Mouse (Mus musculus): Measurements from ENCODE around the gene Tspan17. TPM values are rescaled to one million over a fixed set of nuclear protein-coding genes. Genes with fewer than 3 reads are reported as not detected.
"Not testable (repeated sequence)": the region's sequence is repeated elsewhere in the genome, so short reads cannot be mapped to it uniquely, and the experiment has no call there.

Tspan17 gene
- polyA plus RNA-seq, 1 experiment from 2014 or later, result 15.4 TPM

DNA sequence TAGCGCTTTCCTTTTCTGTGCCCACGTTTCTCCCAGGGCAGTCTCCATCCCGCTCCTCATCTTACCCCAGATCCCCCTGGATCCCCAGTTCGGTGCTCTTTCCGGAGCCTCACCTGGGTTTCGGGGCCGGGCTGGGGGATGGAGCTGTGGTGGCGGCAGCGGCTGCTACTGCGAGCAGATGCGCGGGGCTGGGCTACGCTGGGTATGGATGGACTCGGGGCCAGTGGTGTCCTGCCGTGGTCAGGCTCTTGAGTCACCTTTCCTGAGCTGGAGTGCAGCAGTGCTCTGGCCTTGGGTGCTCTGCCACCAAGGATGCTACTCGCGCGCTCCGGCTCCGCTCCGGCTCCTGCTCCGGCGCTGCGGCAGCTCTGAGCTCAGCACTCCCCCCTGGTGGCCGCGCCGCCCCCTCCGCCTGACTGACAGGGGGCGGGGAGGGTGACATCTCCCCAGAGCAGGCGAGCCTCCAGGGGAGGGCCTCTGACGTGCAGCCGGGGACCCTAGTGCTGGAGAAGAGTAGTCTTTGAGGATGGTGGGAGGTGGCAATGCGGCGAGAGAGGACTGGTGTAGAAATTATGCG, 22.9 kb upstream of the Tspan17 start, which contains the start of gene Sncb:
Gene Sncb (minus strand): TSS at position 404 of the 577 bp plus-strand sequence.
- Histone ChIP-seq H3K36me3 (ENCODE audit: control insufficient read depth, insufficient read depth, low read length) (no peaks in the 10 kb centered on the region), H3K4me1 (replicated peaks; ENCODE audit: control insufficient read depth, insufficient read depth) (no peaks in the 10 kb centered on the region), H3K4me2 (replicated peaks; ENCODE audit: low read depth) (peak within 1 kb of the TSS; percentile 37), H3K9ac (ENCODE audit: low read length) (no peak within 1 kb of the TSS), H3K9me3 (ENCODE audit: control insufficient read depth, low read length) (no peaks in the 10 kb centered on the region), H3K27me3 (ENCODE audit: control insufficient read depth, insufficient read depth, low read length) (peaks cover 10% of the 10 kb centered on the region; the same call in 1 of the 2 replicates), H3K4me3 (ENCODE audit: low read depth, low read length) (peak within 1 kb of the TSS; percentile 2; the same call in 1 of the 2 replicates), H3K27ac (replicated peaks) (no peak within 1 kb of the TSS)
- peak; percentile 80 for TF ChIP-seq CTCF (IDR thresholded peaks at IDR 0.05; ENCODE audit: low read depth)
- TF ChIP-seq EP300 (optimal IDR thresholded peaks at IDR 0.05), result no peak
- ATAC-seq (ENCODE audit: low FRiP score, low TSS enrichment) (peak; percentile 45; the same call in 1 of the 2 replicates), DNase-seq (ENCODE audit: low spot score) (peak; percentile 68)
- 2% methylated on average over 35 of the region's 35 CpGs for WGBS

DNA sequence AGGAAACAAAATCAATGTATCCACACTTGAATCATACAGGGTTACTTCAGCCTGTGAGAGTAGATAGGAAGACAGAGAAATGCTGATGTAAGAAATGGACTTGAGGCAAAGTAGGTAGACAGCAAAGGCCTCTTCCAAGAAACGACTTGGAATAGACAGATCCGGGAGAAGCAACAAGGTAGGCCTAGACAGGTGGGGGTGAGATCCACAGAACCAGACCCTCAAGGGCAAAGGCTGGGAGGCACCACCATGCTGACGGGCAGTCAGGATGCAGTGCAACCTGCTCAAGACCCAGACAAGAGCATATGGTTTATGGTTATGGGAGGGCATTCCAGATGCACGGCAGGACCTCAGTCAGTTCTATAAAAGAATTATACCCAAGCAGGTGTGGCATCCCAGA, 22.2 kb upstream of the Tspan17 start:
- DNase-seq (ENCODE audit: low spot score) (no peak), ATAC-seq (ENCODE audit: low FRiP score, low TSS enrichment) (no peak)
- H3K9me3 ChIP-seq (ENCODE audit: control insufficient read depth, low read length), result no peaks in the 10 kb centered on the region
- no peak overlapping the region for H3K4me3 ChIP-seq (ENCODE audit: low read depth, low read length)
- H3K4me1 ChIP-seq (replicated peaks; ENCODE audit: control insufficient read depth, insufficient read depth), result no peaks in the 10 kb centered on the region
- H3K27me3 ChIP-seq (ENCODE audit: control insufficient read depth, insufficient read depth, low read length), result peaks cover 10% of the 10 kb centered on the region; the same call in 1 of the 2 replicates
- no peak overlapping the region for H3K9ac ChIP-seq (ENCODE audit: low read length)
- no peaks in the 10 kb centered on the region for H3K36me3 ChIP-seq (ENCODE audit: control insufficient read depth, insufficient read depth, low read length)
- 81% methylated on average over 4 of the region's 4 CpGs for WGBS
- H3K27ac ChIP-seq (replicated peaks), result no peak overlapping the region
- no peak for TF ChIP-seq EP300 (optimal IDR thresholded peaks at IDR 0.05)
- TF ChIP-seq CTCF (IDR thresholded peaks at IDR 0.05; ENCODE audit: low read depth), result no peak
- H3K4me2 ChIP-seq (replicated peaks; ENCODE audit: low read depth), result no peak overlapping the region

DNA sequence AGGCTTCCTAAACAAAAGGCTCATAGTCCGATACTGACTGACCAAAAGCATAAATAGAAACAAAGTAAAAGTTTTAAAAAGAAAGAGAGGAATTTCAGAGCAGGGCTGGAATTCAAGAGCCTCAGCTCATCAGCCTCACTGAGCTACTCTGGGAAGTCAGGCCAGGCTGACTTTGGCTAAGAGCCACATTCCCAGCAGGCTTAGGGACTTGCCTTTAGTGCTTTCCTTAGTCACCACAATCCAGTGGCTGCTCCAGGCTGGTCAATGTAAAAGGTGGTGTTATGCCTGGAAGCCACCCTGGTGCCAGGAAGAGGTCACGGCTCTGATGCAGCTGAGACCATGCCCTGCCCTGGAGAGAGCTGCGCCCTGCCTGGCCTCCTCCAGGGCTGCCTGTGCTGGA, 8.6 kb upstream of the Tspan17 start:
- no peak overlapping the region for H3K27ac ChIP-seq (replicated peaks)

DNA sequence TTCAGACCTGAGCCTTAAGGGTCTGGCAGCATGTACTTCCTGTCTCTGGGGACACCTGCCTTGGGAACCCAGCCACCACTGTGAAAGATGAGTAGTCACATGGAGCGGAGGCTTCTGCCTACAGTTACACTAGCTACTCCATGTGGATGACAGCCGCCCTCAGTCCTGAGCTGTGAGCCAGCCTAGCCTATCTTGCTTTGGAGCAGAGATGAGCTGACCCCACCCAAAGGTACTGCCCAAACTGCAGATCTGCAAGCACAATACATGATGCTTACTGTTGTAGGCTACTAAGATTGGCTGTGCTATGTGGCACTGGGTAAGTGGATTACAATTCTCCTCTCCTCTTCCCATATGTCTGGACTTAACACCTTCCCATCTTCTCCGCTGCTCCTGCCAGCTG, 8.1 kb upstream of the Tspan17 start:
- no peak for ATAC-seq (ENCODE audit: low FRiP score, low TSS enrichment)
- Histone ChIP-seq H3K4me3 (ENCODE audit: low read depth, low read length) (no peak overlapping the region), H3K9me3 (ENCODE audit: control insufficient read depth, low read length) (no peaks in the 10 kb centered on the region), H3K27ac (replicated peaks) (no peak overlapping the region), H3K9ac (ENCODE audit: low read length) (no peak overlapping the region), H3K4me1 (replicated peaks; ENCODE audit: control insufficient read depth, insufficient read depth) (no peaks in the 10 kb centered on the region), H3K36me3 (ENCODE audit: control insufficient read depth, insufficient read depth, low read length) (no peaks in the 10 kb centered on the region), H3K27me3 (ENCODE audit: control insufficient read depth, insufficient read depth, low read length) (no peaks in the 10 kb centered on the region), H3K4me2 (replicated peaks; ENCODE audit: low read depth) (no peak overlapping the region)
- no peak for TF ChIP-seq EP300 (optimal IDR thresholded peaks at IDR 0.05)
- no peak for TF ChIP-seq CTCF (IDR thresholded peaks at IDR 0.05; ENCODE audit: low read depth)
- no peak for DNase-seq (ENCODE audit: low spot score)
- WGBS, result 79% methylated on average over 3 of the region's 3 CpGs

More for the DNA sequence above, 8.6 kb upstream of the Tspan17 start:
- 64% methylated on average over 3 of the region's 3 CpGs for WGBS
- no peak for DNase-seq (ENCODE audit: low spot score)
- no peak overlapping the region for H3K4me2 ChIP-seq (replicated peaks; ENCODE audit: low read depth)
- no peak for ATAC-seq (ENCODE audit: low FRiP score, low TSS enrichment)
- no peaks in the 10 kb centered on the region for H3K36me3 ChIP-seq (ENCODE audit: control insufficient read depth, insufficient read depth, low read length)
- no peak overlapping the region for H3K4me3 ChIP-seq (ENCODE audit: low read depth, low read length)
- no peaks in the 10 kb centered on the region for H3K4me1 ChIP-seq (replicated peaks; ENCODE audit: control insufficient read depth, insufficient read depth)
- no peaks in the 10 kb centered on the region for H3K9me3 ChIP-seq (ENCODE audit: control insufficient read depth, low read length)
- TF ChIP-seq CTCF (IDR thresholded peaks at IDR 0.05; ENCODE audit: low read depth), result no peak
- no peak for TF ChIP-seq EP300 (optimal IDR thresholded peaks at IDR 0.05)
- H3K9ac ChIP-seq (ENCODE audit: low read length), result no peak overlapping the region
- H3K27me3 ChIP-seq (ENCODE audit: control insufficient read depth, insufficient read depth, low read length), result no peaks in the 10 kb centered on the region

DNA sequence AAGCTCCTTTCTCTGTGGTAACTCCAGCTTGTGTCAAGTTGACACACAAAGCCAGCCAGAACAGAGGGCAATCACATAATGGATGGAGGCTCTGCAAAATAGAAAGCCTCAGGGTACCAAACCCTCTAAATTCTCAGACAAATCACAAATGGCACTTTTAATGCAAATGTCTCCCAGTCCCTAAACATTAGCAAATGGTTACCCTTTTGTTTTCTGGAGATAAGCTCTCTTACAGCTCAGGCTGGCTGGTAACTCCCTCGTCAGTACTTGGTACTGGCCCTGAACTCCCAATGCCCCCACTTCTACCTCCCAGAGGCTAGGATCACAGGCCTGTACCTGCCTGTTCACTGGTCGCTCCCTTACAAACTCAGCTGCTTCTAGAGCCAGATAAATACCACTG, 5.9 kb upstream of the Tspan17 start:
- Histone ChIP-seq H3K36me3 (ENCODE audit: control insufficient read depth, insufficient read depth, low read length) (no peaks in the 10 kb centered on the region), H3K4me2 (replicated peaks; ENCODE audit: low read depth) (no peak overlapping the region), H3K27me3 (ENCODE audit: control insufficient read depth, insufficient read depth, low read length) (no peaks in the 10 kb centered on the region), H3K9ac (ENCODE audit: low read length) (no peak overlapping the region), H3K4me3 (ENCODE audit: low read depth, low read length) (no peak overlapping the region), H3K9me3 (ENCODE audit: control insufficient read depth, low read length) (no peaks in the 10 kb centered on the region), H3K4me1 (replicated peaks; ENCODE audit: control insufficient read depth, insufficient read depth) (no peaks in the 10 kb centered on the region), H3K27ac (replicated peaks) (no peak overlapping the region)
- no peak for TF ChIP-seq EP300 (optimal IDR thresholded peaks at IDR 0.05)
- TF ChIP-seq CTCF (IDR thresholded peaks at IDR 0.05; ENCODE audit: low read depth), result no peak
- WGBS, result 28% methylated on average over 2 of the region's 2 CpGs
- ATAC-seq (ENCODE audit: low FRiP score, low TSS enrichment) (no peak), DNase-seq (ENCODE audit: low spot score) (no peak)

DNA sequence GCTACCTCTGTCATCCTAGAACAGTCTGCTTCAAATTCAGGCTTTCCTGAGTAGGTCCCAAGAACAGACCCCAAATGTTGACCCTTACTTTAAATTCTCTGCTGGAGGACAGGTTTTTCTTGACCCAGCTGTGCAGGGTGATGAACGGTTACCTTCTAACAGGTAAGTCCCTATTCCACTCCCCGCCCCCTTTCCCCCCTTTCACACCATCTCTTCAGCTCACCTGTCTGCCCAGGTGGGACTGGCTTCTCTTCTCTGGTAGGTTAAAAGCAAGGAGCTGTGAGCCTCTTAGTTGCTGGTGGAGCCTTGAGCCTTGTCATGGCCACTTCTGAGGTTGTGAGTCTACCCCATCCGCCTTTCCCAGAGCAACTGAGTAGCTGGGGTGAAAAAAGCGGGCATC, 5.5 kb upstream of the Tspan17 start, which contains the start of gene Eif4e1b:
Gene Eif4e1b (plus strand): TSS at position 301 of the 400 bp plus-strand sequence.
- 76% methylated on average over 4 of the region's 4 CpGs for WGBS
- Histone ChIP-seq H3K9ac (ENCODE audit: low read length) (no peak within 1 kb of the TSS), H3K4me2 (replicated peaks; ENCODE audit: low read depth) (no peak within 1 kb of the TSS), H3K4me3 (ENCODE audit: low read depth, low read length) (no peak within 1 kb of the TSS), H3K9me3 (ENCODE audit: control insufficient read depth, low read length) (no peaks in the 10 kb centered on the region), H3K27me3 (ENCODE audit: control insufficient read depth, insufficient read depth, low read length) (no peaks in the 10 kb centered on the region), H3K36me3 (ENCODE audit: control insufficient read depth, insufficient read depth, low read length) (no peaks in the 10 kb centered on the region), H3K27ac (replicated peaks) (no peak within 1 kb of the TSS), H3K4me1 (replicated peaks; ENCODE audit: control insufficient read depth, insufficient read depth) (no peaks in the 10 kb centered on the region)
- ATAC-seq (ENCODE audit: low FRiP score, low TSS enrichment), result no peak
- no peak for TF ChIP-seq EP300 (optimal IDR thresholded peaks at IDR 0.05)
- no peak for TF ChIP-seq CTCF (IDR thresholded peaks at IDR 0.05; ENCODE audit: low read depth)
- DNase-seq (ENCODE audit: low spot score), result no peak

DNA sequence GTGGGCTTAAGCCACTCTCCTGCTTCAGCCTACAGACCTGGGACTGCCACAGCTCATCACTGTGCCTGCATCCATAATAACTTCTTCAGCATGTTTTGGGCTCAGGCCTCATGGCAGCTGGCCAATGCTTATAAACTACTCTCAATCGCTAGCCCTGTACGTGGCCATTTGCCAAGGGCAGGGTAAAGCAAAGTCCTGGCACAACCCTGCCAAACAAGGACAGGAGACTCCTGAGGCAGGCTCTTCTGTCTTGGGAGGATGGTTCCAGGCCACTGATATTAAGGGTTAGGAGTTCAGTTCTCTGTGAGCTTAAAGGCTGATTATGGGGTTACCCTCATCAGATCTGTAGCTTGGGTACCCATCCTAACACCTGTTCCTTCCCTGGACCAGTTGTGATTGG, 1.6 kb upstream of the Tspan17 start:
- not testable (repeated sequence) for H3K4me1 ChIP-seq (replicated peaks; ENCODE audit: control insufficient read depth, insufficient read depth); H3K36me3 ChIP-seq (ENCODE audit: control insufficient read depth, insufficient read depth, low read length); H3K4me2 ChIP-seq (replicated peaks; ENCODE audit: low read depth); H3K27ac ChIP-seq (replicated peaks); DNase-seq (ENCODE audit: low spot score); H3K9me3 ChIP-seq (ENCODE audit: control insufficient read depth, low read length); ATAC-seq (ENCODE audit: low FRiP score, low TSS enrichment); H3K27me3 ChIP-seq (ENCODE audit: control insufficient read depth, insufficient read depth, low read length); H3K4me3 ChIP-seq (ENCODE audit: low read depth, low read length); H3K9ac ChIP-seq (ENCODE audit: low read length)
- WGBS, result 37% methylated on average over 2 of the region's 2 CpGs
